Mouse (Mus musculus) G1E (cell line): Measurements from ENCODE around the gene 4930558C23Rik.

Experiments
- CTCF ChIP-seq: IDR thresholded peaks from 2 replicates; pipeline ENCODE4 v1.5.1; 2012; ENCODE audit warnings: low read depth, low read length, inconsistent platforms, mixed read lengths
- GATA2 ChIP-seq: IDR thresholded peaks from 2 replicates; pipeline ENCODE4 v1.6.1; 2012; ENCODE audit warnings: low read depth, low read length, inconsistent platforms, borderline replicate concordance
- TAL1 ChIP-seq: conservative IDR thresholded peaks from 2 replicates; pipeline ENCODE4 v1.6.1; 2012; ENCODE audit warnings: low read depth, low read length, inconsistent platforms, mixed read lengths

- TF ChIP-seq CTCF (no peak), TAL1 (no peak), GATA2 (no peak)
Measured at GRCm38 (mm10) chr3:95434136-95434982, 31.7 kb upstream of the 4930558C23Rik start, which contains the start of gene Arnt.
